Mouse (Mus musculus): ENCODE results near the gene Hdhd5.

Hdhd5 gene

DNA sequence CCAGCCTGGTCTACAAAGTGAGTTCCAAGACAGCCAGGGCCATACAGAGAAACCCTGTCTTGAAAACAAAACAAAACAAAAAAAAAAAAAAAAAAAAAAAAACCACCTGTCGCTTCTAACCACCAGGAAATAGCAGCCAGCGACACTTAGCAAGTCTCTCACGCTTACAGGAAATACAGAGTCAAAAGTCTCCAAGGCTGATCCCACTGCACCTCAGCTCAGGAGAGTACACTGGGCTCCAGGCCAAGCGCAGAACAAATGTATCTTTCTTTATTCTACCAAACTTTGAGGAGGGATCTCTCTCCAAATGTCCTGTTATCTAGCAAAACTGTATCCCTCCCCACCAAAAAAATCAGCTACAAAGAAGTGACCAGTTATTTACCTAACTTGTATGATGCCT, 2.0 kb downstream of the Hdhd5 start:
- DNase-seq: no peak

GRCm38 (mm10) chr6:120524796-120525195, 6.3 kb downstream of the Hdhd5 start:
- no peak for DNase-seq

DNA sequence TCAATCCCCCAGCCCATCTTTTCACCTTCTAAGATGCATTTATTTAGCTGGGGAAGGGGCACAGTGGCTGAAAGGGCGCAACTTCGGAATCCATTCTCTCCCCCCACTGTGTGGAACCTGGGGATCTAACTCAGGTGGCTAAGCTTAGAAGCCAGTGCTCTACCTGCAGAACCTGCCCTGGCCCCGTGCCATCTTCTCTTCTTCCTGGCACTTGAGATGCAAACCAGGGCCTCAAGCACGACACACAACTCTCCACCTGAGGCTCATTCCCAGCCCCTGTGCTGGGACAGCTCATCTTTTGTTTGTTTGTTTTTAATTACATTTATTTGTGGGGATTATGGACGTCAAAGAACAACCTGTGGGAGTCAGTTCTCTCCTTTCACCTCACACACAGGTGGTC, 11.5 kb downstream of the Hdhd5 start:
- DNase-seq: no peak

GRCm38 (mm10) chr6:120517311-120517710, 13.8 kb downstream of the Hdhd5 start:
- DNase-seq: no peak

- no peak for DNase-seq
These were observed 14.2 kb downstream of the Hdhd5 start for GRCm38 (mm10) chr6:120516879-120517278.

- no peak for DNase-seq
These were observed 14.7 kb downstream of the Hdhd5 start for GRCm38 (mm10) chr6:120516422-120516821.

DNA sequence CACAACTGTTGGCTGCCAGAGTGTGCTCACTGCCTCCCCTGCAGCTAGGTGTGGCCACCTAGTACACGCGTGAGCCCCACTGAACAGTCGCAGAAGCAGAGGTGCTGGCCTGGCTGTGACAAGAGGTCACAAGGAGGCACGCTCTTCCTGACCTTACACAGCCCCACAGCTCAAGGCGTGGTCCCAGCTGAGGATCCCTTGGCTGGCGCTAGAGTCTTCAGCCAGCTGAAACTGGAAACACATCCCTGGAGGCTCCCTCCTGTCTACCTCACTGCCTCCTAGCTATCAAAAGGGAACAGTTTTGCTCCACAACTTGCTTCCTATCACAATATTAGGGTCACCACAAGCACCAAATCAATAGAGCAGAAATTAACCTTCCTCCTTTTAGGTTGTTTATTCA, 19.9 kb downstream of the Hdhd5 start:
- no peak for DNase-seq

GRCm38 (mm10) chr6:120510425-120510824, 20.7 kb downstream of the Hdhd5 start:
- no peak for DNase-seq

- no peak for DNase-seq
These were observed 21.1 kb downstream of the Hdhd5 start for GRCm38 (mm10) chr6:120509975-120510374.

DNA sequence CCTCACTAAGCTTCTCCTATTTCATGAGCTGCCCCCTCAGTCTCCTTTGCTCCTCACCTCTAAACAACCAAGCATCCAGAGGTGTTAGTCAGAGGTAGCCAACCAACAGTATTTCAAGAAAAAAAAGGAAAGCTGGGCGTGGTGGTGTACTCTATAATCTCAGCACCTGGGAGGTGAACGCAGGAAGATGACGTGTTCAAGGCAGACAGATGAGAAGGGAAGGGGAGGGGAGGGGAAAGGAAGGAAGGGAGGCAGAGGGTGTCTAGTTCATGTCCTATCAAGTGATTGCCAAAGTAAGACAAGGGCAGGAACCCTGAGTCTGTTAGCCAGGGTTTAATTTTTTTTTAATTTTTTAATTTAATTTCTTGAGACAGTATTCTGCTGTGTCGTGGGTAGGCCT, 22.5 kb downstream of the Hdhd5 start:
- DNase-seq: no peak

DNA sequence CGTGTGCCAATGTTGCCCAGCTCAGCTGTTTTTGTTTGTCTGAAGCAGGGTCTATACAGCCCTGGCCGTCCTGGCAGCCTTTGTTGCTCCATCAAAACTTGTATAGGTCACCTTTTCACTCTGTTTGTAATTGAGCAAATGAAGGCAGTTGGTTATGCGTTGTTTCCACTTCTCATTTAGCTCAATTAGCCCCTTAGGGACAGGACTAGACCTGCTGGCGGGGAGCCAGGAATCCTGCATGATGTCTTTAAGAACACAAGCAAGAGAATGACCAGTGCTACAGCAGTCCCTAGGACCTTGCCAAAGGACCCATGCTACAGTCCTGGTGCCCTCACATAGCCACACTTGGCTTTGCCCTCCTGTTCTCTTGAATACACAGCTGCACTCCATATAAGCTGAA, 25.6 kb downstream of the Hdhd5 start:
- peak; percentile 39 to 45 for DNase-seq

DNA sequence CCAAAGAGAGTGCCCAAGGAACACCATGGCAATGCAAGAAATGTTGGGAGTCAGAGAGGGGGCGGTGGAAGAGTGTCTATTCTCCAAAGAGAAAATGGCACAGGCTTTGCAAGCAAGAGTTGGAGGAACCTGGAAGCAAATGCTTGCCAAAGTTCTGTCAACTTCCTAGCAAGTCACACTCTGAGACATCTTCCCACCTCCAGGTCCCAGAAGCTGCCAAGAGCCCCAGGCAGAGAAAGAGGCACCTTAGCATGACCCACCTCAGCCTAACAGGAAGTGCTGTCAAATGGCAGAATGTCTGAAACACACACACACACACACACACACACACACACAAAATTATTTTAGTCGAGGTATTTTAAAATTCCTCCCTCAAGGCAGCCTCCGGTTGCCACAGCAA, 27.1 kb downstream of the Hdhd5 start:
- no peak for DNase-seq

- peak in 1 of 2 experiments; percentile 23 for DNase-seq
These were observed 34.6 kb downstream of the Hdhd5 start for GRCm38 (mm10) chr6:120496544-120496943.

DNA sequence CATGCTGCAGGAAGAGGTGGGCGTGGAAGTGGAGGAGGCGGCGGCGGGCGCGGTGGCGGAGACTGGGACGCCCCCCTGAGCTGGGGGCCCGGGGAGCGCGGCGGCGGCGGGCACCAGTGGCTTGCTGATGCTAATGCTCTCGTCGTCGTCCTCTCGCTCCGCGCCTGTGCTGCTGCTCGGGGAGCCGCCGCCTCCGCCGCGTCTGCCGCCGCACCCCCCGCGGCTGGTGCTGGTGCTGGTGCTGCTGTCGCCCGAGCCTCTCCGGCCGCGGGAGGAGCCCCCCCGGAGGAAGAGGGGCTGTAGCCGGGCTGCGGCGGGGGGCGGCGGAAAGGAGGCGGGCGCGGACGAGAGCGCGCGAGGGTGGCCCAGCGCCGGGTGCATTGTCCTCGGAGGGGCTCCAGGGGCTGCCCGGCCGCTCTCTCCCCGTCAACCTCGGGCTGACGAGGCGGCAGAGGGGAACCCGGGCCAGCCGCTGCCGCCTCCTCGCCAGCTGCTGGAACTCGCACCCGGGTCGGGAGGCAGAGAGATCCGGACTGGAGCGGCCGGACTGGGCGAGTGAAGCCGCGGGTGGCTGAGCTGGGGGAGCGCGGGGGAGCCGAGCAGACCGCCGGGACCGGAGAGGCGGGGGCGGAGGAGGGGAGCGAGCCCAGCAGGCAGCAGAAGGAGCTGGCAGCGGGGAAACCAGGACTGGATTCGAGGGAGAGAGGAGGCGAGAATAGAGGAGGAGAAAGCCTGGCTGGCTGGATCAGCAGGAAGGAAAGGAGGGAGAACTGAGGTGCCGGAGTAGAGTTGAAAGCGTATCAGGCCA, 37.5 kb downstream of the Hdhd5 start, which contains the start of gene Tmem121b:
Gene Tmem121b (minus strand): TSS at position 434 of the 808 bp plus-strand sequence.
- peak; percentile 86 to 92 for DNase-seq

DNA sequence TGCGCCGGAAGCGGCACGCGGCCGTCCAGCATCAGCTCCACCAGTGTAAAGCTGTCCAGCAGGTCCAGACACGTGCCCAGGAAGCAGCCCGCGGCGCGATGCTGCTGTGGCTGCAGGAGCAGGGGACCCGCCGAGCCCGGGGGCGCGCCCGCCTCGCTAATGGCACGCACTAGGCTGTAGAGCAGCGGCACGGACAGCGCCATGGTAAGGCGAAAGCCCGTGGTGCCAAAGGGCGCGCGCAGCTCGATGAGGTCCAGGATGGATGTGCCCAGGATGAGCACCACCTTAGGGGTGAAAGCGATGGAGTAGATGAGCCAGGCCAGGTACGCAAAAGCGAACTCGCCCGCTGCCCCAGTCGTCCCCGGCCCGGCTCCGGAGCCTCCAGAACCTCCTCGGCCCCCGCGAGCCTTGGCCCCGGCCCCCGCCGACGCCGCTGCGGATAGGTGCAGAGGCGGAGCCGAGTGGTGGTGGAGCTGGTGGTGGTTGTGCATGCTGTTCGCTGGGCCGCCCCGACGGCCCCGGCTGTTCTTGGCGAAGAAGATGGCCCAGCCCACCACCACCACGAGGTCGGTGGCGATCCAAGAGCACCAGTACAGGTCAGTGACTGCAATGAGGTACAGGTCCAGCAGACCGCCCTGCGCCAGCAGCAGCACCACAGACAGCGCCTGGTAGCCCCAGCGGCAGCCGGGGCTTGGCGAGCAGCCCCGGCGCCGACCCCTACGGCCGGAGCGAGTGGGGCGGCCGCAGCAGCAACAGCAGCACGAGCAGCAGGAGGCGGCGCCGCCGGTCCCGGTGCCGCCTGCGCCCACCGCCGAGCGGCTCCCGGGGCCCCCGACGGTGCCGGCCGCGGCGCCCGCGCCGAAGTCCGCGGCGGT, 38.4 kb downstream of the Hdhd5 start:
- peak; percentile 63 to 76 for DNase-seq

GRCm38 (mm10) chr6:120491862-120492498, 39.1 kb downstream of the Hdhd5 start:
- peak in 1 of 2 experiments; percentile 11 for DNase-seq

DNA sequence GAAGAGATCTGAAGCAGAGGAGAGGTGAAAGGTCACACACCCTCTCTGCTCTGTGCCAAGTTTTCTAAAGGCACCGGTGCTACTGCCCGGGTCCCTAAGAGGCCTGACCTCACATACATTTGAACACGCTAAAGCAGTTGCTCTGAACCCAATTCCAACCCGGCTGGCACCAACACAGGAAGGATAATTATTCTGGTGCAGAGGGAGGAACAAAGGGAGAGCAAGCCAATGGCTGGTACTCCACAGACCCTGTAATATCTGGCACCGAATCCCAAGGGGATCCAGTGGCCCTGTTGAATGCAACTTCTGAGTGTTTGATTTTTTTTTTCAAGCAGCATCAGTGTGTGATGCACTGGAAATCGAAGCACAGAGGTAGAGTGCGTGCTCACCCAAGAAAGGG, 40.1 kb downstream of the Hdhd5 start:
- no peak for DNase-seq

GRCm38 (mm10) chr6:120489461-120489860, 41.7 kb downstream of the Hdhd5 start:
- no peak for DNase-seq

DNA sequence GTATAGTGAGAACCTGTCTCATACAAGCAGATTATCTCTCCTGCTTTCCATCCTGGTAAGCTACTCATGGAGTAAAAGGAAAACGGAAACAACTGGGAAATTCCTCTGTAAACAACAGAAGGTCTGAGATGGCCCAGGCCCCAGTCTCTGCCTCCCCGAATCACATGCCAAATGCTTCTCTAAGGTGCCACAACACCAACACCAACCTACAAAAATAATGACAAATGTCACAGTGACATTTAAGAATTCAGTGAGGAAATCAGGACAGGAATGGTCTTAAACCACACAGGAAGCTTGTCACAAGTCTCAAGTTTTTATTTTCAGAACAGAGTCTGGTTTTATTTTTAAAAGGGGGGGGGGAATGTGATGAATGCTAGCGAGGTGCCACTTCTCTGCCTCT, 42.5 kb downstream of the Hdhd5 start:
- DNase-seq: no peak

GRCm38 (mm10) chr6:120486051-120486510, 45.0 kb downstream of the Hdhd5 start:
- DNase-seq: no peak

DNA sequence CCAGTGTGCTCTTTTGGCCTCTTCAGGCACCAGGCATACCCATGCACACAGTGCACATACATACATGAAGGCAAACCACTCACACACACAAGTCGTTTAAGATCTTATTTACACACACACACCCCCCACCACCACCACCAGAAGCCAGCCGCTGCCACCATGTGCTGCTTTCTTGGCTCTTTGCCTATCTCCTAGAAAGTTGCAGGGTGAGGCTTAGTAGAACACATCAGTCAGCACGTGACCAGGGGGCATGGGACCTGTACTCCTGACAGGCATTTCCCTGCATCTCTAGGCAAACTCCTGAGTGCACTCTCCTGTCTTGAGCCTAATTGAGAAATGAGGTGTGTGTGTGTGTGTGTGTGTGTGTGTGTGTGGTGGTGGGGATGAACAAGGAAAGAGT, 46.1 kb downstream of the Hdhd5 start:
- DNase-seq: no peak

GRCm38 (mm10) chr6:120483211-120483626, 47.9 kb downstream of the Hdhd5 start:
- DNase-seq: peak; percentile 72 to 75

DNA sequence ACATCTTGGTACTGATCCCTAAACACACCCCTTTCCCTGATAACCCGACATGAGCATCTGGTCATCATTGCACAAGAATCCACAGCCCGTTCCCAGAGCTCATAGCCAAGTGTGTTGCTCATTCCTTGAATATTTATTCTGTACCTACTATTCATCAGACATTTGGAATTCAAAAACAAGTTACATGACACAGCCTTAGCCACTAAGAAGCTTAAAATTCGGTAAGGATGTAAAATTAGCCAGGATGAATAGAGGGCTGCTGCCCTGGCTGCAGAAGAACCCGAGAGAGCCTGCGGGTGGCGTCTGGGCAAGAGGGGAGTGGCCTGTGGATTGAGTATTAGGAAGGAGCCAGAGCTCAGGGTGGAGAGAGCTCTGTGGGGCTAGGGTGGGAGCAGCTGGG, 48.4 kb downstream of the Hdhd5 start:
- DNase-seq: no peak

Measured in kidney, postnatal 4 days (tissue).